Mouse (Mus musculus): ENCODE measurements at regions not wholly inside any gene's neighbourhood (a gene's known extent, or its start where the extent isn't known, plus 50 kb on each side); places are given as distances from the start of the nearest gene placed in this dataset.

DNA sequence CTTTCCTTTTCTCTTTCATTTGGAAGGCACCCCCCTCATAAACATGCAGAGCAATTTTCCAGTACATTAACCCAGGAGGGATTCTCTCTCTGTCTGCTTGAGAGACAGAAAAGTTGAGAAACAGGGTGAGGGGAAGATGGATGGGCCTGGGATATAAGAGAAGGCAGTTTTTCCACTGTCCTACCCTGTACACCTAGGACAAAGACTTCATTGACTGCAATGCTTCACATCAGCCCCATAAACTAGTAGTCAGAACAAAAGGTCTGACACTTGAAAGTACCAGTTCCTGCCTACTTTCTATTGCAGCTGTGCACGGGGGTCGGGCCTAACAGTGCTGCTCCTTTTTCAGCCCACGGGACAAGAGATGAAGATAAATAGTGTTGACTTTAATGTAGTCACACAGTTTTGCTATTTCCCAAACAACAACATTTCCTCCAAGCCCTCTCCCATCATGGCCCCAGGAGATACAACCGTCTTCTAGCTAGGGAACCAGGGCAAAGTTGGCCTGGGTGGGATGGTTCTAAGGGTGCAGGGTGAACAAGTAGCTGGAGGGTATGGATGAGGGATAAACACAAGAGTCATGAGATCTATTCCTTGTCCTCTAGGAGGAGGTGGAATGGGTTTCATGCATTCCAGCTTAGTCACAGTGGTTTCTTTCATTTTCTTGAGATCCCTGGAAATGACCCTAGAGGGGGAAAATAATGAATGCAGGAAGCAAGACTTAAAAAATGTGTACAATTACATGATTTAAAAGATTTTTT is 481.7 kb upstream of the Nr2f2 start:
- H3K9ac ChIP-seq (ENCODE audit: low read depth, low read length), result no peak overlapping the region
- no peak overlapping the region for H3K4me2 ChIP-seq
- no peak overlapping the region for H3K4me3 ChIP-seq (ENCODE audit: low read depth, low read length)
- H3K27me3 ChIP-seq (ENCODE audit: control insufficient read depth, insufficient read depth, low read length), result no peaks in the 10 kb centered on the region
- no peaks in the 10 kb centered on the region for H3K4me1 ChIP-seq (ENCODE audit: control insufficient read depth, insufficient read depth, low read length)
- WGBS (ENCODE audit: insufficient replicate concordance), result 72% methylated on average over 4 of the region's 4 CpGs
- ATAC-seq (replicated peaks; ENCODE audit: insufficient number of reproducible peaks, low FRiP score, low TSS enrichment), result no peak
- no peaks in the 10 kb centered on the region for H3K9me3 ChIP-seq (replicated peaks; ENCODE audit: control insufficient read depth, low read length)
- no peaks in the 10 kb centered on the region for H3K36me3 ChIP-seq (ENCODE audit: control insufficient read depth, insufficient read depth, low read length)
- no peak overlapping the region for H3K27ac ChIP-seq (ENCODE audit: low read depth, low read length)

- Histone ChIP-seq H3K27ac (ENCODE audit: low read depth, low read length) (no peak overlapping the region), H3K9ac (ENCODE audit: low read depth, low read length) (no peak overlapping the region), H3K4me2 (no peak overlapping the region), H3K4me3 (ENCODE audit: low read depth, low read length) (no peak overlapping the region), H3K9me3 (replicated peaks; ENCODE audit: control insufficient read depth, low read length) (no peaks in the 10 kb centered on the region), H3K36me3 (ENCODE audit: control insufficient read depth, insufficient read depth, low read length) (no peaks in the 10 kb centered on the region), H3K27me3 (ENCODE audit: control insufficient read depth, insufficient read depth, low read length) (no peaks in the 10 kb centered on the region), H3K4me1 (ENCODE audit: control insufficient read depth, insufficient read depth, low read length) (no peaks in the 10 kb centered on the region)
- ATAC-seq (replicated peaks; ENCODE audit: insufficient number of reproducible peaks, low FRiP score, low TSS enrichment), result no peak
- 80% methylated on average over 8 of the region's 8 CpGs for WGBS (ENCODE audit: insufficient replicate concordance)
Observed at GRCm38 (mm10) chr7:70847450-70847993, 481.0 kb upstream of the Nr2f2 start.

DNA sequence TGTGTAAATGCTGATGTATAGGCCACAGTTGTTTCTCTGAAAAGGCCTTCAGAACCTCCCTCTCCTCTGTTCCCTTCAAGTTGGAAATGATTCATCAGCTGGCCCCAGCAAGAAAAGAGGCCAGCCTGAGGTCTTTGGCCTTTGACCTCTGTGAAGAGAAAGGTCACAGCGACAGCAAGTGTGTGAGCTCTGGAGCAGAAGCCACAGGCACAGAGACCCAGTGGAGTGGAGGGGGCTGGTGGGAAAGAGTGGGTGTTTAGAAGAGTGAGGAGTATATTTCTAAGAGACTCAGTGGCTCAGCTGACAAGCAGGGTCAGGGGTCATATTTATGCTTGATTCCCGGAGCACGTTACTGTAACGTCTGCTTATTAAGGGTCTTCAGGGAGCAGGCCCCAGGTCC is 479.5 kb upstream of the Nr2f2 start:
- WGBS (ENCODE audit: insufficient replicate concordance), result 37% methylated on average over 4 of the region's 4 CpGs
- no peak for ATAC-seq (replicated peaks; ENCODE audit: insufficient number of reproducible peaks, low FRiP score, low TSS enrichment)

DNA sequence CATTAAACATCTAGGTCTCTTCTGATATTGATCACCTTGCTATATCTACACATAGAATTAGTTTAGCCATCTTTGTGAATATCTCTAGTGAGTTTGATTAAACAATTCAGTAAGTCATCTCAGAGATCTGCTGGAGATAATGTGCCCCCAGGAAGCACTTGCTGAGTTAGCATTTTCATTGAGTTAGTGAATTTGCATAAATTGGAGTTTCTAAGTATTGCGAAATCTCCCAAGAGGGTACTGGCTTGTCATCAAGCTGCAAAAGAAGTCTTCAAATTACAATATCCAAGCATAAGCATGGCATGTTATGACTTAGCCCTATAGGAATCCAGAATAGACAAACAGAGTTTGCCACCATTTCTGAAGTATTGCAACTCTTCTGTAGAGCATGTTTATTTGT is 473.6 kb upstream of the Nr2f2 start:
- 82% methylated on average over 1 of the region's 1 CpGs for WGBS (ENCODE audit: insufficient replicate concordance)
- no peak overlapping the region for H3K4me3 ChIP-seq (ENCODE audit: low read depth, low read length)
- no peak overlapping the region for H3K4me2 ChIP-seq
- no peak overlapping the region for H3K9ac ChIP-seq (ENCODE audit: low read depth, low read length)
- no peaks in the 10 kb centered on the region for H3K4me1 ChIP-seq (ENCODE audit: control insufficient read depth, insufficient read depth, low read length)
- no peaks in the 10 kb centered on the region for H3K27me3 ChIP-seq (ENCODE audit: control insufficient read depth, insufficient read depth, low read length)
- no peak for ATAC-seq (replicated peaks; ENCODE audit: insufficient number of reproducible peaks, low FRiP score, low TSS enrichment)
- H3K27ac ChIP-seq (ENCODE audit: low read depth, low read length), result no peak overlapping the region
- no peaks in the 10 kb centered on the region for H3K9me3 ChIP-seq (replicated peaks; ENCODE audit: control insufficient read depth, low read length)
- H3K36me3 ChIP-seq (ENCODE audit: control insufficient read depth, insufficient read depth, low read length), result no peaks in the 10 kb centered on the region

More for the DNA sequence above, 479.5 kb upstream of the Nr2f2 start:
- Histone ChIP-seq H3K4me3 (ENCODE audit: low read depth, low read length) (no peak overlapping the region), H3K9ac (ENCODE audit: low read depth, low read length) (no peak overlapping the region), H3K9me3 (replicated peaks; ENCODE audit: control insufficient read depth, low read length) (no peaks in the 10 kb centered on the region), H3K27me3 (ENCODE audit: control insufficient read depth, insufficient read depth, low read length) (no peaks in the 10 kb centered on the region), H3K36me3 (ENCODE audit: control insufficient read depth, insufficient read depth, low read length) (no peaks in the 10 kb centered on the region), H3K4me2 (no peak overlapping the region), H3K4me1 (ENCODE audit: control insufficient read depth, insufficient read depth, low read length) (no peaks in the 10 kb centered on the region), H3K27ac (ENCODE audit: low read depth, low read length) (no peak overlapping the region)

- H3K36me3 ChIP-seq (ENCODE audit: control insufficient read depth, insufficient read depth, low read length), result no peaks in the 10 kb centered on the region
- no peaks in the 10 kb centered on the region for H3K27me3 ChIP-seq (ENCODE audit: control insufficient read depth, insufficient read depth, low read length)
- no peak overlapping the region for H3K4me2 ChIP-seq
- WGBS (ENCODE audit: insufficient replicate concordance), result 84% methylated on average over 2 of the region's 2 CpGs
- no peaks in the 10 kb centered on the region for H3K9me3 ChIP-seq (replicated peaks; ENCODE audit: control insufficient read depth, low read length)
- no peak overlapping the region for H3K9ac ChIP-seq (ENCODE audit: low read depth, low read length)
- no peak overlapping the region for H3K27ac ChIP-seq (ENCODE audit: low read depth, low read length)
- H3K4me3 ChIP-seq (ENCODE audit: low read depth, low read length), result no peak overlapping the region
- ATAC-seq (replicated peaks; ENCODE audit: insufficient number of reproducible peaks, low FRiP score, low TSS enrichment), result no peak
- peaks cover 4% of the 10 kb centered on the region; the same call in 1 of the 2 replicates for H3K4me1 ChIP-seq (ENCODE audit: control insufficient read depth, insufficient read depth, low read length)
Observed at GRCm38 (mm10) chr7:70839190-70839589, 472.7 kb upstream of the Nr2f2 start.

- no peak for ATAC-seq (replicated peaks; ENCODE audit: insufficient number of reproducible peaks, low FRiP score, low TSS enrichment)
- Histone ChIP-seq H3K4me1 (ENCODE audit: control insufficient read depth, insufficient read depth, low read length) (peaks cover 4% of the 10 kb centered on the region; the same call in 1 of the 2 replicates), H3K4me2 (no peak overlapping the region), H3K36me3 (ENCODE audit: control insufficient read depth, insufficient read depth, low read length) (no peaks in the 10 kb centered on the region), H3K27ac (ENCODE audit: low read depth, low read length) (no peak overlapping the region), H3K9ac (ENCODE audit: low read depth, low read length) (no peak overlapping the region), H3K4me3 (ENCODE audit: low read depth, low read length) (no peak overlapping the region), H3K27me3 (ENCODE audit: control insufficient read depth, insufficient read depth, low read length) (no peaks in the 10 kb centered on the region), H3K9me3 (replicated peaks; ENCODE audit: control insufficient read depth, low read length) (no peaks in the 10 kb centered on the region)
- WGBS (ENCODE audit: insufficient replicate concordance), result 22% methylated on average over 4 of the region's 4 CpGs
Observed at GRCm38 (mm10) chr7:70834787-70835461, 468.4 kb upstream of the Nr2f2 start.

GRCm38 (mm10) chr7:70828486-70829195 is 462.1 kb upstream of the Nr2f2 start:
- Histone ChIP-seq H3K4me3 (ENCODE audit: low read depth, low read length) (no peak overlapping the region), H3K36me3 (ENCODE audit: control insufficient read depth, insufficient read depth, low read length) (no peaks in the 10 kb centered on the region), H3K9me3 (replicated peaks; ENCODE audit: control insufficient read depth, low read length) (no peaks in the 10 kb centered on the region), H3K4me2 (no peak overlapping the region), H3K9ac (ENCODE audit: low read depth, low read length) (no peak overlapping the region), H3K27me3 (ENCODE audit: control insufficient read depth, insufficient read depth, low read length) (no peaks in the 10 kb centered on the region), H3K4me1 (ENCODE audit: control insufficient read depth, insufficient read depth, low read length) (no peaks in the 10 kb centered on the region), H3K27ac (ENCODE audit: low read depth, low read length) (no peak overlapping the region)
- ATAC-seq (replicated peaks; ENCODE audit: insufficient number of reproducible peaks, low FRiP score, low TSS enrichment), result no peak
- WGBS (ENCODE audit: insufficient replicate concordance), result 33% methylated on average over 5 of the region's 5 CpGs

DNA sequence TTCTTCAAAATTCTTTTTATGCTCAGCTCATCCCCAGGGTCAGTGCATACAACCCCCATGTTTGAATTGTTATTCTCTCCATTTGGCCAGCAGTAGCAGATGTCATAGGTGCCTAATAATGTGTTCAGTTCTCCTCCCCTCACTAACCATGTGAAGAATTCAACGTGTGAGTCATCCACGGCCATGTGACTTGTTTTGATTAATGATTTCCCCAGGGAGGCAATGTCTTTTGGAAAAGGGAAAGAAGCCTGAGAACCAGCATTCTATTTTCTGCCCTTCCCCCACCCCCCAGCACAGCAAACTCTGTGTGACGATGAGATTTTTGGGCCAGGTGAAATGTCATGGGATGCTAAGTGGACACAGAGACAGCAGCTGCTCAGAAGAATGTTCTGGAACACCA is 459.5 kb upstream of the Nr2f2 start:
- Histone ChIP-seq H3K9me3 (replicated peaks; ENCODE audit: control insufficient read depth, low read length) (no peaks in the 10 kb centered on the region), H3K27ac (ENCODE audit: low read depth, low read length) (no peak overlapping the region), H3K4me1 (ENCODE audit: control insufficient read depth, insufficient read depth, low read length) (no peaks in the 10 kb centered on the region), H3K4me2 (no peak overlapping the region), H3K27me3 (ENCODE audit: control insufficient read depth, insufficient read depth, low read length) (no peaks in the 10 kb centered on the region), H3K9ac (ENCODE audit: low read depth, low read length) (no peak overlapping the region), H3K36me3 (ENCODE audit: control insufficient read depth, insufficient read depth, low read length) (no peaks in the 10 kb centered on the region), H3K4me3 (ENCODE audit: low read depth, low read length) (no peak overlapping the region)
- WGBS (ENCODE audit: insufficient replicate concordance), result 67% methylated on average over 3 of the region's 3 CpGs
- no peak for ATAC-seq (replicated peaks; ENCODE audit: insufficient number of reproducible peaks, low FRiP score, low TSS enrichment)

Measured in heart, embryonic 11.5 days (tissue).